Mouse (Mus musculus) adrenal gland, adult 8-10 months (tissue): ENCODE measurements around the gene Ano3. TPM values are rescaled to one million over a fixed set of nuclear protein-coding genes. Genes with fewer than 3 reads are reported as not detected.

ENCODE experiments used
- DNase-seq: peaks from one replicate; pipeline ENCODE4 v3.0.0; 2022
- total RNA-seq, 4 experiments: library from RNA; stranded (reverse); gene quantifications; 2 replicates each; pipeline ENCODE4 v1.2.4; 2022

Gene Ano3
- total RNA-seq, 4 experiments from 2014 or later, result 0.45 to 1.8 (median 1.2) TPM

- no peak for DNase-seq
Observed at GRCm38 (mm10) chr2:110806302-110807093, 144.2 kb downstream of the Ano3 start.

DNA sequence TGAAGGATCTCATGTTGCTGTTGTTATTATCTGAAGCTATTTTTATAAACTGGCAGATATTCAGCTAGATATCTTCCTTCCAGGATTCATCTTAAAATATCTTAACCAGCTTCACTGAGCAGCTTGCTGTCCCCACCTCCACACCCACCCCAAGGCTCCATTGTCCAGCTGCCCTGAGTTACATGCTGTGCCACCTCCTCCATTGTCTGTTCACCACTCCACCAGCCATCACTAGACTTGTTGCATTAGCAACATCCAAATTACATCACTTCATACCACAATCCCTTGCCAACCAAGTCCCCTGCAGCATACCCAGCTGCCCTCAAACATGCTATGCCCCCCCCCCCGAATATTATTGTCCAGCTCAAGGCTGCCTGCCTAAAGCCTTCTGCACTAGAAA, 154.8 kb downstream of the Ano3 start:
- DNase-seq, result no peak

- DNase-seq, result no peak
Observed at GRCm38 (mm10) chr2:110795433-110795832, 155.3 kb downstream of the Ano3 start.

GRCm38 (mm10) chr2:110787396-110787795, 163.3 kb downstream of the Ano3 start:
- DNase-seq, result no peak

DNA sequence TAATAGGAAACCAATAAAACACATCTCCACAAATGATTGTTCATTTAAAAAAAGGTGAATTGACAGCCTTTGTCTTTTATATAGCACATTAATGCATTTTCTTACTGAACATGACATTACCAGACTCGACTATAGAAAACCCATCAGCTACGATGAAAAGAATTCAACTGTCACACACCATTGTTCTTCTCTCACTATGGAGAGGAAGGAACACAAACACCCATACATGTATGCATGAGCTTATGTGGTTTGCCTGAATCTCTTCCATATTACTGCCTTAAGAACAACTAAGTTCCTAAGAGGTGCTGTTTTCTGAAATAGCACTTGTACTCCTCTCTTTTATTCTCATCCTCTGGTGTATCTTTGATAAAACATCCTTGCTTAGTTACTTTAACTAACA, 191.3 kb downstream of the Ano3 start:
- no peak for DNase-seq

DNA sequence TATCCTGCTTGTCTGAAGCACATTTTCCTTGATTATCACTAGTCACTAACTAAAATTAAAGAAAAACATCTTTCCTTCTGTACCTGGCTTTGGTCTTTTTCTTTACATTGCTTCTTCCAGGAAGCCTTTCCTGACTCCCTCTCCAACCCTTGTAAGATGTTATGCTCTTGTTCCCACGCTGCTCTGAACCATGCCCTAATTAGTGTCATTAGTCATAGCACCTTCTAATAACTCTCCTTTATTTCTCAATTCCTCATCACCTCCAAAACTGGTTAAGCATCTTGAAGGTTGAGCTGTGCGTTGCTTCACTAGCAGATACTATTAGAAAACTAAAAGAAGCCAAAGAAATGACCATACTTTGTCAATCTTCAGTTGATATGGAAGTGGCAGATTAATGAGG, 193.2 kb downstream of the Ano3 start:
- no peak for DNase-seq

DNA sequence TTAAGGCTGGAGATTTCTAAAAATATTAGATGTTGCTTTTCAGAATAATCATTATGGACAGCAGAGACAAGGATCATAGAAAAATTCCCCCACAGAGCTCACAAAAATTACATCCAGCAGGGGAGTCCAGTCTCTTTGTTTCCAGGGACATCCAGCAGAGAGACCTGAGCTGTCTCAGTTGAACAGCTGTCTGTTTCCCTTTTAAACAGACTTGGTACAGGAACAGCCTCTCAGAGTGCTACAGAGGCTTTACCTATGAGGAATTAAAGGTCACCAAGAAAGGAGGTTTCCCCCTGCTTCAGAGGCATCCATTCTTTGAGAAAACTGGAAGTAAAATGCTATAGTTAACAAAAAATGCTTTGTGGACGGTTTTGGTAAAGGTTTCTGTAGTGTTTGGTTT, 210.2 kb downstream of the Ano3 start:
- no peak for DNase-seq

- no peak for DNase-seq
Observed at GRCm38 (mm10) chr2:110739781-110740180, 210.9 kb downstream of the Ano3 start.

DNA sequence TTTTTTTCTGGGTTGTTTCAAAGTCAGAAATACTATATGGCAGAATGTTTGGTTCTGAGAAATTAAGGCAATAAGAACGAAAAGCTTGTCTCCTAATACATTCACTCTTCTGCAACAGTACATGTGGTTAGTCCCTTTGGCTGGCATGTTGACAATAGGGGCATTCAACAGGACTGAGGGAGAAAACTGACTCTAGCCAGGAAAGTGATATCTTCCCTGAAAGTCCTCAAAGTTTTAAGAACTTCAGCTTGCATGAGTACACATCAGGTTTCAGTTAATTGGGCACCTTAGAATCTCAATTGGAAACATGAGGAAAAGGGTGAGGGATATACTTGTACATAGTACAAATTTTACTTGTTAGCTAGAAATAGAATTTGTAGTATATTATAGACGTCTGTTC, 212.7 kb downstream of the Ano3 start:
- no peak for DNase-seq

- no peak for DNase-seq
Observed at GRCm38 (mm10) chr2:110737236-110737635, 213.5 kb downstream of the Ano3 start.

DNA sequence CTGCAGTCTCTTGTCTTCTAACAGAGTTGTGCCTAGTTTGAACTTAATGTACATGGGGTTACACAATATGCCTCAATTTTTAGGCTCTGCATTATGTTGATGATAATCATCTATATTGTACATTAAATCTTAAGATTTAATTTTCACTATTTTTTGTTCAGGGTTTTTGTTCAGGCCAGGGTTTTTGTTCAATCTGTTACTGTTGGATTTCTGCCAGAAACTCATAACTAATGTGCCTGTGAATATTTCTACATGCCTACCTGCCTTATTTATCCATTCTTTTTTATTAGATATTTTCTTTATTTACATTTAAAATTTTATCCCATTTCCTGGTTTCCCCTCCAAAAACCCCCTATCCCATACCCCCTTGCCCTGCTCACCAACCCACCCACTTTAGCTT, 224.6 kb downstream of the Ano3 start:
- no peak for DNase-seq

GRCm38 (mm10) chr2:110722208-110722607, 228.5 kb downstream of the Ano3 start:
- DNase-seq, result no peak

DNA sequence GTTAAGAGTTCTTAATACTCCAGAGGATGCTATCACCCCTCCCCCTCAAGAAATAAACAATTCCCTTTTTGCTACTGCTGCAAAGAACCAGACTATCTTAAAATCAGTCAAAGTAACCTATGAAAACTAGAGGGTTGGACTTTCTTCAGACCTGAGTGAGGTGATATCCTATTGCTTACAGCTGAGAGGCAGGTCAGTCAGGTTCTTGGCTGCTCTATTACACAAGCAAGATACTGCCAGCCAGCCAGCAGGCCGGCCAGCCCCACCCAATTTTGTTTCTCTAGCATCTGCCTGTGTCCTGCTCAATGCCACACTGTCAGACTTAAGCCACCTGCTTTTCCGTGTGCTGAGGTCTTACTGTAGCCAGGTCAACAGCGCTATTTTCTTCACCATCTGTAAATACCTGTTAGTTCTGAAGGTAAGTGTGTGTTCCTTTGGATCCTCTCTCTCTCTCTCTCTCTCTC, 229.4 kb downstream of the Ano3 start, which contains the start of gene Muc15:
Gene Muc15, plus strand, starts transcription at position 51 of the 464 bp plus-strand sequence.
- DNase-seq, result no peak

DNA sequence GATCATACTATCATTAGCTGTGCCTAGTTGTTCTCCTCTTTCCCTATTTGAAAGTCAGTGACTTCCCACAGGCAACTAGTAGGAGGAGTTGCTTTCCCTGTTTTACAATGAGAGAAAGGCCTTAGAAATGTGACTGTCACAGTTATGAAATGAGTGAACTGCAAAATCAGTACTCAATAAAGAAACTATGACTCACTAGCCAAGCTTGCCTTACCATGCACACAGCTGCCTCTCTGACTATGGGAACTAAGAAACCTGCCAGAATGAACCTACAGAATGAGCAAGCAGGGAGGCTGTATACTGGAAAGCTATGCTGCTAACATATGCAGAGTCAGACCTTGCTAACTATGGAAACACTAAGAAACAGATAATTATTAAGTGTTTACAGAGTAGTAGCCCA, 231.7 kb downstream of the Ano3 start:
- DNase-seq, result no peak

- DNase-seq, result no peak
Observed at GRCm38 (mm10) chr2:110710055-110710720, 240.5 kb downstream of the Ano3 start.

DNA sequence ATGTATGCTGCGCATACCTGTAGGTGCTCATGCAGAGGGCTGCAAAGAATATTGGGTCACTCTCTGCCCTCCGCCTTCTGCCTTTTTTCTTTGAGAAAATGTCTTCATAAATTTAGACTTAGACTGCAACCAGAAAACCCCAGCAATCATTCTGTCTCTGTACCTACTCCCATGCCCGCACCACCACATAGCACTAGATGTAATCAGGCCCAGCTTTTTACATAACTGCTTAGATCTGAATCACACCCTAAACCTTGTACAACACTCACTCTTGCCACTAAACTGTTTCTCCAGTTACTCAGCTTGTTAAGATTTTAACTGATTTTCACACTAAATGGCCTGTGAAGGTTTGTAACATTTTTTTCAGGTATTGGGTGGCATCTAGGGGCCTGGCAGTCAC, 241.3 kb downstream of the Ano3 start:
- no peak for DNase-seq

- no peak for DNase-seq
Observed at GRCm38 (mm10) chr2:110671071-110671624, 279.6 kb downstream of the Ano3 start.

DNA sequence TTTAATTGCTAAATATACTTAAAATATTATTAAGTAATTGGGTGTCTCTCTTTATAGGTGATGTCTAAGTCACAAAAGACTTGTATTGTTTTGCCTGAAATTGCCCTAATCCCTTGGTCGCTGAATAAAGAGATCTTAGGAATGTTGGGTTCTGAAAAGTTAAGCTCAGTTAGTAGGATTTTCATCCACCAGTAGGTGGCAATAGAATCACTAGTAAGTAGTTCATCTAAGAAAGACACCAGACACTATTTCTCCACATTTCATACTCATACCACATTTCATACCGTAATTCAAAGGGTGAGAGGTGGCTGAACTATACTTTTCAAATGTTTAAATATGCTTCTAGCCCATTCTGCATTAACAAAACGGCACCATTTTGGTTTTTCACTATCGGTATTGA, 287.4 kb downstream of the Ano3 start:
- no peak for DNase-seq

DNA sequence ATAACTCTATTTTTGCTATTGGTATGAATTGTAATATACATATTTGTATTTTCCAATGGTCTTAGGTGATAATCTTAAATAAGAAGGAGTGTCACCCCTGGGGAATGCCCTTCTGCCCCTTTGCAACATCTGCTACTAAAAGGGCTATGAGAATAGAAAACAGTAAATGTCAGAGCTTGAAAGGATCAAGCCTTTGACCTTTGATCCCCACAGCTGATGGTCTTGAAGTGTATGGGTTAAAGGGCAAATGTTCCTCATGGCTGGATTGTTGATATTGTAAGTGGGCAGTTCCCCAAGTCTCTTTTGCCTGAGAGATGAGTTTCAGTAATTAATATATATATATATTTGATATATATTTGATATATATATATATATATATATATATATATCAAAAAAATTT, 305.9 kb downstream of the Ano3 start:
- no peak for DNase-seq

DNA sequence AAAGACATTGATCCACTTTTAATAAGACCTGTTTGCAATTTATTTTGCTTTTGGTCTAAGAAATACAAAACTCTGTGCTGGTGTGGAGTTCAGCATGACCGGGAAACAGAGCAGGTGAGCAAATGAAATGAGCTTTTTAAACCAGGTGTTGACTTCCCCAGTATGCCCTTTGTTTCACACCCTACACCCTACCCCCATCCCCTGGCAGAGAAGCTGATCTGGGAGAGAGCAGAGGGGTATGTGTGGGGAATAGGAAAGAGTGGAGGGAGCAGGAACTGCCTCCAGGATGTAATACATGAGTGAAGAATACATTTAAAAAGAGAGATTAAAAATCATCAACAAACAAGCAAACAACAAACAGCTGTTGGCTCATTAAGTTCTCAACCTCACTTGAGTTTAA, 306.4 kb downstream of the Ano3 start:
- DNase-seq, result no peak
